Mouse (Mus musculus): ENCODE data around the gene Btbd9.

Gene Btbd9

GRCm38 (mm10) chr17:30481766-30482165 lies 94.5 kb downstream of the Btbd9 start:
- no peak for DNase-seq (ENCODE audit: low read depth)

GRCm38 (mm10) chr17:30481341-30481740 lies 94.9 kb downstream of the Btbd9 start:
- no peak for DNase-seq (ENCODE audit: low read depth)

GRCm38 (mm10) chr17:30480381-30480780 lies 95.9 kb downstream of the Btbd9 start:
- DNase-seq (ENCODE audit: low read depth) = no peak

GRCm38 (mm10) chr17:30478181-30478580 lies 98.1 kb downstream of the Btbd9 start:
- no peak for DNase-seq (ENCODE audit: low read depth)

- DNase-seq (ENCODE audit: low read depth) = no peak
These were observed 101.7 kb downstream of the Btbd9 start for GRCm38 (mm10) chr17:30474561-30474960.

- DNase-seq (ENCODE audit: low read depth) = no peak
These were observed 103.5 kb downstream of the Btbd9 start for GRCm38 (mm10) chr17:30472776-30473175.

GRCm38 (mm10) chr17:30471512-30471911 lies 104.8 kb downstream of the Btbd9 start:
- DNase-seq (ENCODE audit: low read depth) = no peak

GRCm38 (mm10) chr17:30470790-30471189 lies 105.5 kb downstream of the Btbd9 start:
- no peak for DNase-seq (ENCODE audit: low read depth)

- no peak for DNase-seq (ENCODE audit: low read depth)
These were observed 106.0 kb downstream of the Btbd9 start for GRCm38 (mm10) chr17:30470286-30470685.

GRCm38 (mm10) chr17:30469511-30470076 lies 106.7 kb downstream of the Btbd9 start:
- no peak for DNase-seq (ENCODE audit: low read depth)

GRCm38 (mm10) chr17:30468368-30468767 lies 107.9 kb downstream of the Btbd9 start:
- DNase-seq (ENCODE audit: low read depth) = no peak

GRCm38 (mm10) chr17:30467566-30468213 lies 108.6 kb downstream of the Btbd9 start:
- no peak for DNase-seq (ENCODE audit: low read depth)

GRCm38 (mm10) chr17:30465060-30465762 lies 111.1 kb downstream of the Btbd9 start:
- peak; percentile 67 for DNase-seq (ENCODE audit: low read depth)

- peak; percentile 55 for DNase-seq (ENCODE audit: low read depth)
These were observed 112.0 kb downstream of the Btbd9 start for GRCm38 (mm10) chr17:30464240-30464745.

GRCm38 (mm10) chr17:30460727-30461349 lies 115.5 kb downstream of the Btbd9 start:
- no peak for DNase-seq (ENCODE audit: low read depth)

- DNase-seq (ENCODE audit: low read depth) = no peak
These were observed 116.6 kb downstream of the Btbd9 start for GRCm38 (mm10) chr17:30459706-30460105.

- no peak for DNase-seq (ENCODE audit: low read depth)
These were observed 117.4 kb downstream of the Btbd9 start for GRCm38 (mm10) chr17:30458926-30459325.

- peak; percentile 21 for DNase-seq (ENCODE audit: low read depth)
These were observed 118.0 kb downstream of the Btbd9 start for GRCm38 (mm10) chr17:30458301-30458700.

- DNase-seq (ENCODE audit: low read depth) = no peak
These were observed 118.8 kb downstream of the Btbd9 start for GRCm38 (mm10) chr17:30457486-30457885.

GRCm38 (mm10) chr17:30456293-30456692 lies 120.0 kb downstream of the Btbd9 start:
- DNase-seq (ENCODE audit: low read depth) = no peak

- peak; percentile 87 for DNase-seq (ENCODE audit: low read depth)
These were observed 121.4 kb downstream of the Btbd9 start for GRCm38 (mm10) chr17:30454862-30455243.

GRCm38 (mm10) chr17:30454155-30454861 lies 122.0 kb downstream of the Btbd9 start:
- DNase-seq (ENCODE audit: low read depth) = no peak

Data from NIH3T3 (cell line).